Mouse (Mus musculus): ENCODE data around the gene Sp9.

The Sp9 gene

DNA sequence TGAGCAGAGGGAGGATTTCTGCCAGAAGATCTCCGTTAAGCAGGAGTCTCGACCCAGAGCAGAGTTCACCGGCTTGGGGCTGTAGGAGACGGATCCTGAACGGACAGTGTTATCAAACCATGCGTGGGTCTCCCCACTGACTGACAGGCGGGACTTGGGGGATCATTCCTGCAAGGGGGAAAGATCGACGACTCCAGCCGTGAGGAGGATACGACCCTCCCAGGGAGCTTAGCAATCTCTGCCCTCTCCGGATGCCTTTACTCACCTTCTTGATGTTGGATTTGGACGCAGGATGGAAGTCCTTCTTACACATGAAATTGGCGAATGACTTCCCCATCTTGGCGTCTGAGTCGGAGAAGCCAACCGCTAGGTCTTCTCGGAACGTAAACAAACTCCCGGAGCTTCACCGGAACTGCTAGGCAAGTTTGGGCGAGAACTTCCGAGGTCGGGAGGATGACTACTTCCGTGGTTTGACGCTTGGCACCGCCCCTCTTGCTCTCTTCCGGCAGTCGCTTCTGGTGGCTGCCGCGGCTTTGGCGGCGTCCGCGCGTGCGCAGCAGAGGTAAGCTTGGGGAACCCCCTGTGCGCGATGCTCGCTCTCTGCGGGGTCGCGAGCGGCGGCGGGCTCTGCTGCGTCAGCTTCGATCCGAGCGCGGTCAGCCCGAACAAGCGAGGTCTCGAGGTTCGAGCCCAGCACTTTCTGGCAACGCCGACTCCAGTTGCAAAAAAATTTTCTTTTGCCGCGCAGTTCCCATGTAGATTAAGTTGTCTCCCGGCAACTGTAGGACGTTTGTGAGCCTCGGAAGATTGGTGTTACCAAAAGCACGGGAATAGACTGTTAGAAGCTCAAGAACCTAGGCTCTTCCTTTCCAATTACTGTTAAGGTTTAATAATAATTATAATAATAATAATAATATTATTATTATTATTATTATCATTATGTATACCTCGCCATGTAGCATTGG lies 40.7 kb downstream of the Sp9 start, which contains the start of the genes Scrn3 and Cir1:
Scrn3 (plus strand) TSS at position 450 of the 965 bp plus-strand sequence.
Cir1 (minus strand) TSS at position 550 of the 965 bp plus-strand sequence.
- DNase-seq (ENCODE audit: low spot score): peak; percentile 94

DNA sequence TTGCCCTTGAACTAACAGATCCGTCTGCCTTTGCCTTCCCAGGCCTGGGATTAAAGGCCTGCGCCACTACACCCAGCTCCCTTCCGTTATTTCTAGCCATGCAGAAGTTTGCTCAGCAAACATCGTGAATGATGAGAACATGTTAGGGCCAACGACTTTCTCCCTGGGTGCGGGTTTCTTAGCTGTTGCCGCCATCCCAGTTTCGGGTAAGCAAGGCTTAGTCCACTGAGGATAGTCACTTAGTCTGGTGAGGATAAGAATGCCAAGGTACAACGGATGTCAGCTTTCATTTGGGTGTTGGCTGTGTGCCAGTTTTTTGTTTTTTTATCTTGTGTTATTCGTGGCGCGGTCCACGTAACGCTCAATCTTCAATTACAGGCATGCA lies 41.4 kb downstream of the Sp9 start:
- DNase-seq (ENCODE audit: low spot score): peak; percentile 36

DNA sequence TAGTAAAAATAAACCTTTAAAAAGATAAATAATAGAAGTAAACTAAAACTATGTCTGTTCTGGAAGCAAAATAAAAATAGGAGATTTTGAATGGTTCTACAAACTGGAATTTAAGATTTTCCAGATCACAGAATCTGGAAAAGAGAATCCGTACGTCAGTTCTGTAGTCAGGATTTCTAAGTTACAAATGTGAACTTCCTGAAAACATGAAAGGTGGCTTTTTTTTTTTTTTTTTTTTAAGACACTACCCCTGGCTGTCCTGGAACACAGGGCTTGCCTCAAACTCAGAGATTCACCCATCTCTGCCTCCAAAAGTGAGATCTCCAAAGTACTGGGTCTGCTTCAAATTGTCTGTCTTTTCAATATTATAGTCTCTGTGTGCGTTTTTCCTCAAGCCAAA lies 42.6 kb downstream of the Sp9 start:
- DNase-seq (ENCODE audit: low spot score): no peak

DNA sequence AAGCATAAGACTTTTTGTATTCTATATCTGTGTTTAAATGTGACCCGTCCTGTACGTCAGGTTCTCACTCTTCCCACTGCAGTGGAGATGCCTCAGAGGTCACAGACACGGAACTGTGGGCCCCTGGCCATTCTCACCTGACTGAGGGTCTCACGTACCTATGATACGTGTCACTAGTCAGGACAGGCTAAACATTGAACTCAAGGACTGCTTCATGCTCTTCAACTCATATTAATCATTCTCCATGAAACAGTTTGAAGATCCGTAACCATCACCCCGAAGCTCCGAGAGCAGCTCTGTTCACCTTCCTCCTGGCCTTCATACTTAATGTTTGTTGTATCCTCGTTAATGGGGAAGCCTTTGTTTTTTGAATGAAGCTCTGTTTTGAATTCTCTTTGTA lies 45.7 kb downstream of the Sp9 start:
- DNase-seq (ENCODE audit: low spot score): no peak

DNA sequence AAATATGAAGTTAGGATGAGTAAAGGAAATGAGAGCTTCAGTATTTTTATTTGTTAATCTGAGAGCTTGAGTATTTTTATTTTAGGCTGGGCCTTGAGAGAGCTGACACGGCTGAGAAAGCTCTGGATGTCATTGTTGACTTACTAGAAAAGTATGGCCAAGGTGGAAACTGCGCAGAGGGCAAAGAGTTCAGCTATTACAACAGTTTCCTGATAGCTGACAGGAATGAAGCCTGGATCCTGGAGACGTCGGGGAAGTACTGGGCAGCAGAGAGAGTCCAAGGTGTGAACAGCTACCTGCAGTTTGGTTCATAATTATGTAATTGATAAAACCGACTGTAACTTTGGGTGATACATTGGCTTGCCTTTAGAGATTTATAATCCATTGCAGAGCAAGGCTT lies 47.5 kb downstream of the Sp9 start:
- DNase-seq (ENCODE audit: low spot score): peak; percentile 27

DNA sequence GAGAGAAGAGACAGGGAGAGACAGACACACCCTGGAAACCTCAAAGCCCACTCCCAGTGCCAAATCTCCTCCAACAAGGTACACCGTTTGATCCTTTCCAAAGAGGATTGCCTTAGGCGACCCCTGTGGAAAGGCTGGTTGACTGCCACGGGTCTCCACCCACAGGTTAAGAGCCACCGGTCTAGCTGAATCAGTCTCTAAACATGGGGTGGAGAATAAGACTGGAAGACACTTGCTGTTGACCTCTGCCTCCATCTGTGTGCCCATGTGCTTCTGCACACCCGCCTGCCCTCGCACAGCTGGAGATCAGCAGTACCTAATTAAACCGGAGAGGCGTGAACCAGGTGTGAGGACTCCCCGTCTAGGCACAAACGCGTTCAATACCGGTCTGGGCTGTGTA lies 51.3 kb downstream of the Sp9 start:
- DNase-seq (ENCODE audit: low spot score): no peak

DNA sequence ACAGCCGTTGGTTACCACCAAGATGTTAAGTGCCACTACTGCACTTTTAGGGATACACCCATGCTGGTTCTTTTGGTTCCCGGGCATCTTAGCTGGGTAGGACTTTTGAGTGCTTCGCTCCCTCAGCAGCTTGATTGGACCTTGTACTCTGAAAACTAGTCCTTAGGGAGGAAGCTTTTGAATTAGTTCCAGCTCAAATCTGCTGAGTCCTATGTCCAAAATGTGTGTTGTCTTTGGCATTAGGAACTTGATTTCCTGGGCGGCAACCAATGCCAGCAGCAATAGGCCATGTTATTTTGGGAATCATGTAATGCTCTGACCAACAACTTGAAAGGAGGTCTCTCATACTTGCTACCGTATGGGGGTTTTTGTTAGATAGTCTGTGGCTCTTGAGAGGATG lies 54.1 kb downstream of the Sp9 start:
- DNase-seq (ENCODE audit: low spot score): no peak
